Mouse (Mus musculus) neural tube, embryonic 11.5 days (tissue): ENCODE measurements around the gene Eif2b2. TPM values are rescaled to one million over a fixed set of nuclear protein-coding genes. Genes with fewer than 3 reads are reported as not detected.
A peak's percentile ranks its signal among the peaks of the same experiment; 100 is the strongest.

Experiments
- ATAC-seq: fragments of 200-750 bp; cut with Nextera tagmentation; 2 replicates; pipeline ENCODE4 v1.8.0; 2017; ENCODE audit warnings: moderate number of reproducible peaks, mild to moderate bottlenecking, moderate TSS enrichment, moderate library complexity; ENCODE audit not compliant: insufficient read depth, low FRiP score, low TSS enrichment
- DNase-seq: peaks from one replicate; pipeline ENCODE4 v3.0.0-alpha.2; 2015; ENCODE audit warnings: low spot score
- H3K27ac ChIP-seq: fragments of 300-500 bp; sonication (generic); 2 replicates; pipeline ENCODE4 v1.5.1; 2014; ENCODE audit warnings: low read depth, mild to moderate bottlenecking, low read length
- H3K27me3 ChIP-seq: fragments of 300-500 bp; sonication (generic); 2 replicates; pipeline ENCODE4 v1.6.1; 2014; ENCODE audit warnings: mild to moderate bottlenecking, low read length, mixed read lengths; ENCODE audit not compliant: control insufficient read depth, insufficient read depth
- H3K36me3 ChIP-seq: fragments of 300-500 bp; sonication (generic); 2 replicates; pipeline ENCODE4 v1.6.1; 2014; ENCODE audit warnings: mild to moderate bottlenecking, low read length, moderate library complexity, mixed read lengths; ENCODE audit not compliant: control insufficient read depth, insufficient read depth
- H3K4me1 ChIP-seq: fragments of 300-500 bp; sonication (generic); 2 replicates; pipeline ENCODE4 v1.6.1; 2014; ENCODE audit warnings: low read length, mixed read lengths; ENCODE audit not compliant: control insufficient read depth, insufficient read depth
- H3K4me2 ChIP-seq: fragments of 300-500 bp; sonication (generic); 2 replicates; pipeline ENCODE4 v1.6.1; 2014; ENCODE audit warnings: low read depth, mild to moderate bottlenecking, moderate library complexity
- H3K4me3 ChIP-seq: fragments of 300-500 bp; sonication (generic); 2 replicates; pipeline ENCODE4 v1.5.1; 2014; ENCODE audit warnings: low read depth, low read length
- H3K9ac ChIP-seq: fragments of 300-500 bp; sonication (generic); 2 replicates; pipeline ENCODE4 v1.6.1; 2014; ENCODE audit warnings: mild to moderate bottlenecking, low read length
- H3K9me3 ChIP-seq: fragments of 300-500 bp; sonication (generic); 2 replicates; pipeline ENCODE4 v1.6.1; 2016; ENCODE audit warnings: low read length; ENCODE audit not compliant: control insufficient read depth
- WGBS: fragments of 180-500 bp; shearing (Covaris S2); extraction: QIAGEN DNeasy Blood & Tissue Kit; methylation state at CpG from one replicate; pipeline ENCODE4 v1.1.7; 2014; 5-methylcytosine and 5-hydroxymethylcytosine counted together
- polyA plus RNA-seq: library from polyadenylated mRNA; unstranded; fragments of >200 nt; fragmentation: Nextera tagmentation; extraction: Ambion mirVana; gene quantifications from 2 replicates; pipeline ENCODE4 v1.2.1, GENCODE M21; 2014

Eif2b2 gene
- 104 and 111 TPM in 2 replicates for polyA plus RNA-seq

- Histone ChIP-seq H3K4me1 (peaks cover 11% of the 10 kb centered on the region), H3K4me2 (peak within 1 kb of the TSS; percentile 93), H3K36me3 (peaks cover 10% of the 10 kb centered on the region), H3K27me3 (no peaks in the 10 kb centered on the region), H3K27ac (peak within 1 kb of the TSS; percentile 46), H3K9me3 (no peaks in the 10 kb centered on the region), H3K9ac (peak within 1 kb of the TSS; percentile 70), H3K4me3 (peak within 1 kb of the TSS; percentile 91)
- under 1% methylated on average over 51 of the region's 54 CpGs for WGBS
- peak; percentile 98 for DNase-seq
- ATAC-seq, result peak; percentile 100
Measured at GRCm38 (mm10) chr12:85219236-85219904, at the start of gene Eif2b2. TSS of gene Eif2b2 (plus strand) at chr12:85219481.

GRCm38 (mm10) chr12:85169877-85170276 is 49.4 kb upstream of the Eif2b2 start:
- DNase-seq (no peak), ATAC-seq (no peak)
- 63% methylated on average over 3 of the region's 3 CpGs for WGBS
- Histone ChIP-seq H3K9ac (no peak overlapping the region), H3K9me3 (no peaks in the 10 kb centered on the region), H3K27me3 (no peaks in the 10 kb centered on the region), H3K27ac (no peak overlapping the region), H3K4me3 (no peak overlapping the region), H3K4me1 (peaks cover 1% of the 10 kb centered on the region; the same call in 1 of the 2 replicates), H3K4me2 (no peak overlapping the region), H3K36me3 (no peaks in the 10 kb centered on the region)

GRCm38 (mm10) chr12:85170284-85170947 is 48.9 kb upstream of the Eif2b2 start:
- ATAC-seq (no peak), DNase-seq (no peak)
- WGBS, result 83% methylated on average over 11 of the region's 11 CpGs
- Histone ChIP-seq H3K4me2 (no peak overlapping the region), H3K9ac (no peak overlapping the region), H3K36me3 (no peaks in the 10 kb centered on the region), H3K4me3 (no peak overlapping the region), H3K9me3 (no peaks in the 10 kb centered on the region), H3K27ac (no peak overlapping the region), H3K4me1 (peaks cover 4% of the 10 kb centered on the region), H3K27me3 (no peaks in the 10 kb centered on the region)

- ATAC-seq (no peak), DNase-seq (no peak)
- Histone ChIP-seq H3K9ac (no peak overlapping the region), H3K4me3 (no peak overlapping the region), H3K27ac (no peak overlapping the region), H3K36me3 (no peaks in the 10 kb centered on the region), H3K9me3 (no peaks in the 10 kb centered on the region), H3K4me1 (peaks cover 10% of the 10 kb centered on the region), H3K4me2 (no peak overlapping the region), H3K27me3 (no peaks in the 10 kb centered on the region)
- WGBS, result 90% methylated on average over 3 of the region's 3 CpGs
Measured at GRCm38 (mm10) chr12:85170948-85171307, 48.4 kb upstream of the Eif2b2 start.

- Histone ChIP-seq H3K4me3 (no peak overlapping the region), H3K4me1 (peaks cover 25% of the 10 kb centered on the region), H3K9me3 (no peaks in the 10 kb centered on the region), H3K36me3 (no peaks in the 10 kb centered on the region), H3K4me2 (no peak overlapping the region), H3K27ac (no peak overlapping the region), H3K27me3 (peaks cover 13% of the 10 kb centered on the region), H3K9ac (no peak overlapping the region)
- WGBS, result 75% methylated on average over 7 of the region's 7 CpGs
- ATAC-seq (no peak), DNase-seq (no peak)
Measured at GRCm38 (mm10) chr12:85174016-85174415, 45.3 kb upstream of the Eif2b2 start.

GRCm38 (mm10) chr12:85175087-85175675 is 44.1 kb upstream of the Eif2b2 start:
- no peak overlapping the region for H3K27ac ChIP-seq
- no peak for DNase-seq
- peaks cover 25% of the 10 kb centered on the region for H3K4me1 ChIP-seq
- peaks cover 13% of the 10 kb centered on the region for H3K27me3 ChIP-seq
- H3K4me2 ChIP-seq, result peak overlapping the region; percentile 40
- ATAC-seq, result 0 out of 2 replicates have a peak, but pooled peaks have one; percentile 39
- H3K36me3 ChIP-seq, result no peaks in the 10 kb centered on the region
- no peaks in the 10 kb centered on the region for H3K9me3 ChIP-seq
- no peak overlapping the region; the same call in 1 of the 2 replicates for H3K9ac ChIP-seq
- WGBS, result 48% methylated on average over 16 of the region's 16 CpGs
- H3K4me3 ChIP-seq, result peak overlapping the region; percentile 17; the same call in 1 of the 2 replicates

GRCm38 (mm10) chr12:85175926-85176845 is 43.1 kb upstream of the Eif2b2 start:
- Histone ChIP-seq H3K27ac (no peak overlapping the region), H3K27me3 (peaks cover 13% of the 10 kb centered on the region), H3K36me3 (no peaks in the 10 kb centered on the region), H3K4me2 (peak overlapping the region; percentile 40), H3K4me1 (peaks cover 25% of the 10 kb centered on the region), H3K4me3 (peak overlapping the region; percentile 17), H3K9me3 (no peaks in the 10 kb centered on the region), H3K9ac (peak overlapping the region; percentile 36)
- peak; percentile 75 for DNase-seq
- WGBS, result 14% methylated on average over 11 of the region's 11 CpGs
- ATAC-seq, result peak; percentile 85

GRCm38 (mm10) chr12:85176846-85177523 is 42.3 kb upstream of the Eif2b2 start:
- H3K27me3 ChIP-seq, result peaks cover 13% of the 10 kb centered on the region
- peak; percentile 67 for DNase-seq

More at GRCm38 (mm10) chr12:85176846-85177523, 42.3 kb upstream of the Eif2b2 start:
- 3% methylated on average over 32 of the region's 32 CpGs for WGBS
- Histone ChIP-seq H3K4me3 (peak overlapping the region; percentile 17), H3K9me3 (no peaks in the 10 kb centered on the region), H3K4me1 (peaks cover 25% of the 10 kb centered on the region), H3K4me2 (peak overlapping the region; percentile 40), H3K9ac (peak overlapping the region; percentile 11), H3K36me3 (no peaks in the 10 kb centered on the region), H3K27ac (no peak overlapping the region)
- ATAC-seq, result no peak
